Mouse (Mus musculus) forebrain, postnatal 0 days (tissue): ENCODE data around the gene Tsc2. TPM values are rescaled to one million over a fixed set of nuclear protein-coding genes. Genes with fewer than 3 reads are reported as not detected.

Experiments
- ATAC-seq: fragments of 200-750 bp; cut with Nextera tagmentation; 2 replicates; pipeline ENCODE4 v1.8.0; 2017; ENCODE audit warnings: mild to moderate bottlenecking, moderate library complexity
- DNase-seq: peaks from one replicate; pipeline ENCODE4 v3.0.0-alpha.2; 2015
- H3K27ac ChIP-seq: fragments of 300-500 bp; sonication (generic); 2 replicates; pipeline ENCODE4 v1.5.1; 2014; ENCODE audit warnings: low read depth, mild to moderate bottlenecking, antibody characterized with exemption, low read length, moderate library complexity, mixed read lengths
- H3K27me3 ChIP-seq: fragments of 300-500 bp; sonication (generic); 2 replicates; pipeline ENCODE4 v1.6.1; 2014; ENCODE audit warnings: mild to moderate bottlenecking, low read length, mixed read lengths; ENCODE audit not compliant: insufficient read depth
- H3K36me3 ChIP-seq: fragments of 300-500 bp; sonication (generic); 2 replicates; pipeline ENCODE4 v1.6.1; 2014; ENCODE audit warnings: mild to moderate bottlenecking, moderate library complexity; ENCODE audit not compliant: insufficient read depth
- H3K4me1 ChIP-seq: fragments of 300-500 bp; sonication (generic); 2 replicates; pipeline ENCODE4 v1.6.1; 2014; ENCODE audit warnings: antibody characterized with exemption; ENCODE audit not compliant: insufficient read depth
- H3K4me2 ChIP-seq: fragments of 300-500 bp; sonication (generic); 2 replicates; pipeline ENCODE4 v1.6.1; 2014; ENCODE audit warnings: low read depth, mild to moderate bottlenecking, moderate library complexity
- H3K4me3 ChIP-seq: fragments of 300-500 bp; sonication (generic); 2 replicates; pipeline ENCODE4 v1.5.1; 2014; ENCODE audit warnings: low read depth, low read length, mixed read lengths
- H3K9ac ChIP-seq: fragments of 300-500 bp; sonication (generic); 2 replicates; pipeline ENCODE4 v1.6.1; 2014; ENCODE audit warnings: mild to moderate bottlenecking
- H3K9me3 ChIP-seq: fragments of 300-500 bp; sonication (generic); 2 replicates; pipeline ENCODE4 v1.6.1; 2016; ENCODE audit warnings: low read length
- CTCF ChIP-seq: sonication (generic); IDR thresholded peaks from 2 replicates; pipeline ENCODE4 v1.5.1; 2016; ENCODE audit warnings: antibody characterized with exemption, control low read depth, low read depth
- WGBS: fragments of 180-500 bp; shearing (Covaris S2); extraction: QIAGEN DNeasy Blood & Tissue Kit; methylation state at CpG from one replicate; pipeline ENCODE4 v1.1.7; 2014; 5-methylcytosine and 5-hydroxymethylcytosine counted together
- polyA plus RNA-seq: library from polyadenylated mRNA; unstranded; fragments of >200 nt; fragmentation: Nextera tagmentation; extraction: Ambion mirVana; gene quantifications from 2 replicates; pipeline ENCODE4 v1.2.1, GENCODE M21; 2015
- total RNA-seq: library from RNA; depleted of rRNA; stranded (reverse); fragments of >200 nt; gene quantifications from 2 replicates; pipeline ENCODE4 v1.2.3, GENCODE M21; 2014

The Tsc2 gene
- total and polyA plus RNA-seq, 2 experiments from 2014 or later = 56.2 to 92.6 TPM

- Histone ChIP-seq H3K4me1 (no peaks in the 10 kb centered on the region), H3K4me2 (no peak overlapping the region), H3K4me3 (no peak overlapping the region), H3K9ac (no peak overlapping the region), H3K27ac (no peak overlapping the region), H3K9me3 (no peaks in the 10 kb centered on the region), H3K36me3 (peaks cover 19% of the 10 kb centered on the region), H3K27me3 (no peaks in the 10 kb centered on the region)
- no peak for TF ChIP-seq CTCF
- no peak for ATAC-seq
- no peak for DNase-seq
- WGBS = 93% methylated on average over 15 of the region's 15 CpGs
These were observed 8.2 kb upstream of the Tsc2 start for GRCm38 (mm10) chr17:24640581-24640980.

- Histone ChIP-seq H3K4me1 (no peaks in the 10 kb centered on the region), H3K27ac (no peak overlapping the region), H3K9ac (no peak overlapping the region), H3K4me3 (no peak overlapping the region), H3K36me3 (peaks cover 19% of the 10 kb centered on the region), H3K27me3 (no peaks in the 10 kb centered on the region), H3K9me3 (no peaks in the 10 kb centered on the region), H3K4me2 (no peak overlapping the region)
- ATAC-seq (no peak), DNase-seq (no peak)
- TF ChIP-seq CTCF = no peak
- WGBS = 89% methylated on average over 7 of the region's 7 CpGs
These were observed 7.7 kb upstream of the Tsc2 start for GRCm38 (mm10) chr17:24640119-24640518.

GRCm38 (mm10) chr17:24639571-24639988 lies 7.2 kb upstream of the Tsc2 start:
- no peaks in the 10 kb centered on the region for H3K4me1 ChIP-seq
- ATAC-seq (no peak), DNase-seq (no peak)
- no peaks in the 10 kb centered on the region for H3K27me3 ChIP-seq
- peaks cover 19% of the 10 kb centered on the region for H3K36me3 ChIP-seq
- H3K9ac ChIP-seq = no peak overlapping the region
- no peak overlapping the region for H3K4me3 ChIP-seq
- no peaks in the 10 kb centered on the region for H3K9me3 ChIP-seq
- TF ChIP-seq CTCF = no peak
- WGBS = 81% methylated on average over 5 of the region's 5 CpGs
- H3K27ac ChIP-seq = no peak overlapping the region
- H3K4me2 ChIP-seq = no peak overlapping the region

- WGBS = 75% methylated on average over 9 of the region's 9 CpGs
- no peaks in the 10 kb centered on the region for H3K9me3 ChIP-seq
- H3K4me1 ChIP-seq = no peaks in the 10 kb centered on the region
- no peaks in the 10 kb centered on the region for H3K27me3 ChIP-seq
- peaks cover 19% of the 10 kb centered on the region for H3K36me3 ChIP-seq
- TF ChIP-seq CTCF = no peak
- no peak overlapping the region for H3K4me2 ChIP-seq
- H3K27ac ChIP-seq = no peak overlapping the region
- no peak overlapping the region for H3K4me3 ChIP-seq
- ATAC-seq (no peak), DNase-seq (no peak)
- no peak overlapping the region for H3K9ac ChIP-seq
These were observed 6.4 kb upstream of the Tsc2 start for GRCm38 (mm10) chr17:24638840-24639239.

- H3K4me3 ChIP-seq = no peak overlapping the region
- WGBS = 88% methylated on average over 4 of the region's 4 CpGs
- no peaks in the 10 kb centered on the region; the same call in 1 of the 2 replicates for H3K4me1 ChIP-seq
- H3K27me3 ChIP-seq = no peaks in the 10 kb centered on the region
- H3K4me2 ChIP-seq = no peak overlapping the region
- H3K27ac ChIP-seq = no peak overlapping the region
- no peaks in the 10 kb centered on the region for H3K9me3 ChIP-seq
- no peak overlapping the region for H3K9ac ChIP-seq
- ATAC-seq (no peak), DNase-seq (no peak)
- peaks cover 19% of the 10 kb centered on the region for H3K36me3 ChIP-seq
- no peak for TF ChIP-seq CTCF
These were observed 5.8 kb upstream of the Tsc2 start for GRCm38 (mm10) chr17:24638214-24638613.

GRCm38 (mm10) chr17:24636781-24637481 lies 4.5 kb upstream of the Tsc2 start:
- H3K36me3 ChIP-seq = peaks cover 19% of the 10 kb centered on the region
- no peak overlapping the region for H3K27ac ChIP-seq
- H3K9ac ChIP-seq = no peak overlapping the region
- no peak overlapping the region for H3K4me2 ChIP-seq
- no peaks in the 10 kb centered on the region for H3K9me3 ChIP-seq
- H3K4me3 ChIP-seq = no peak overlapping the region
- no peaks in the 10 kb centered on the region for H3K27me3 ChIP-seq
- WGBS = 71% methylated on average over 5 of the region's 5 CpGs
- DNase-seq = no peak
- TF ChIP-seq CTCF = no peak
- ATAC-seq = no peak
- H3K4me1 ChIP-seq = peaks cover 5% of the 10 kb centered on the region; the same call in 1 of the 2 replicates

- no peak for ATAC-seq
- H3K4me1 ChIP-seq = peaks cover 9% of the 10 kb centered on the region; the same call in 1 of the 2 replicates
- no peaks in the 10 kb centered on the region for H3K9me3 ChIP-seq
- H3K9ac ChIP-seq = no peak overlapping the region
- DNase-seq = no peak
- peaks cover 23% of the 10 kb centered on the region for H3K36me3 ChIP-seq
- H3K4me2 ChIP-seq = no peak overlapping the region
- H3K27me3 ChIP-seq = no peaks in the 10 kb centered on the region
- 95% methylated on average over 5 of the region's 5 CpGs for WGBS
- no peak for TF ChIP-seq CTCF
- H3K4me3 ChIP-seq = no peak overlapping the region
- no peak overlapping the region for H3K27ac ChIP-seq
These were observed 3.3 kb upstream of the Tsc2 start for GRCm38 (mm10) chr17:24635694-24636093.
